Mouse (Mus musculus) heart, embryonic 15.5 days (tissue): ENCODE measurements around the gene Eed. TPM values are rescaled to one million over a fixed set of nuclear protein-coding genes. Genes with fewer than 3 reads are reported as not detected.
A peak's percentile ranks its signal among the peaks of the same experiment; 100 is the strongest.

Source experiments
- ATAC-seq: fragments of 200-750 bp; cut with Nextera tagmentation; replicated peaks from 2 replicates; pipeline ENCODE4 v1.8.0; 2017; ENCODE audit warnings: low read depth, moderate TSS enrichment; ENCODE audit not compliant: insufficient number of reproducible peaks, insufficient read depth, low FRiP score
- H3K27ac ChIP-seq: fragments of 300-500 bp; sonication (generic); 2 replicates; pipeline ENCODE4 v1.5.1; 2015; ENCODE audit warnings: mild to moderate bottlenecking, inconsistent platforms
- H3K27me3 ChIP-seq: fragments of 300-500 bp; sonication (generic); 2 replicates; pipeline ENCODE4 v1.6.1; 2015; ENCODE audit warnings: inconsistent platforms
- H3K36me3 ChIP-seq: fragments of 300-500 bp; sonication (generic); 2 replicates; pipeline ENCODE4 v1.6.1; 2015; ENCODE audit warnings: mild to moderate bottlenecking, inconsistent platforms
- H3K4me1 ChIP-seq: fragments of 300-500 bp; sonication (generic); replicated peaks from 2 replicates; pipeline ENCODE4 v1.6.1; 2015; ENCODE audit warnings: inconsistent platforms
- H3K4me2 ChIP-seq: fragments of 300-500 bp; sonication (generic); 2 replicates; pipeline ENCODE4 v1.6.1; 2015; ENCODE audit warnings: inconsistent platforms, mild to moderate bottlenecking, moderate library complexity
- H3K4me3 ChIP-seq: fragments of 300-500 bp; sonication (generic); 2 replicates; pipeline ENCODE4 v1.5.1; 2015; ENCODE audit warnings: mild to moderate bottlenecking, inconsistent platforms
- H3K9ac ChIP-seq: fragments of 300-500 bp; sonication (generic); 2 replicates; pipeline ENCODE4 v1.6.1; 2015; ENCODE audit warnings: mild to moderate bottlenecking, inconsistent platforms
- H3K9me3 ChIP-seq: fragments of 300-500 bp; sonication (generic); replicated peaks from 2 replicates; pipeline ENCODE4 v1.6.1; 2016; ENCODE audit warnings: inconsistent platforms
- WGBS: fragments of 180-500 bp; shearing (Covaris S2); methylation state at CpG from one replicate; pipeline ENCODE4 v1.1.7; 2015; ENCODE audit warnings: mixed read lengths; 5-methylcytosine and 5-hydroxymethylcytosine counted together
- polyA plus RNA-seq: library from polyadenylated mRNA; unstranded; fragments of >200 nt; fragmentation: Nextera tagmentation; extraction: Ambion mirVana; gene quantifications from 2 replicates; pipeline ENCODE4 v1.2.1, GENCODE M21; 2015

Eed gene
- polyA plus RNA-seq, 1 experiment from 2014 or later, result 41.4 TPM

GRCm38 (mm10) chr7:89980133-89980484 is 674 bp downstream of the Eed start:
- Histone ChIP-seq H3K36me3 (peaks cover 17% of the 10 kb centered on the region), H3K27ac (peak overlapping the region; percentile 100), H3K27me3 (no peaks in the 10 kb centered on the region), H3K9me3 (no peaks in the 10 kb centered on the region), H3K4me3 (peak overlapping the region; percentile 89), H3K4me1 (peaks cover 15% of the 10 kb centered on the region), H3K4me2 (peak overlapping the region; percentile 76), H3K9ac (peak overlapping the region; percentile 87)
- ATAC-seq, result no peak
- under 1% methylated on average over 31 of the region's 31 CpGs for WGBS

- Histone ChIP-seq H3K9ac (peak overlapping the region; percentile 87), H3K27me3 (no peaks in the 10 kb centered on the region), H3K4me1 (peaks cover 15% of the 10 kb centered on the region), H3K4me2 (peak overlapping the region; percentile 76), H3K27ac (peak overlapping the region; percentile 100), H3K36me3 (peaks cover 20% of the 10 kb centered on the region), H3K9me3 (no peaks in the 10 kb centered on the region), H3K4me3 (peak overlapping the region; percentile 89)
- 3% methylated on average over 23 of the region's 23 CpGs for WGBS
- ATAC-seq, result no peak
Measured at GRCm38 (mm10) chr7:89979432-89980130, 1.2 kb downstream of the Eed start.

DNA sequence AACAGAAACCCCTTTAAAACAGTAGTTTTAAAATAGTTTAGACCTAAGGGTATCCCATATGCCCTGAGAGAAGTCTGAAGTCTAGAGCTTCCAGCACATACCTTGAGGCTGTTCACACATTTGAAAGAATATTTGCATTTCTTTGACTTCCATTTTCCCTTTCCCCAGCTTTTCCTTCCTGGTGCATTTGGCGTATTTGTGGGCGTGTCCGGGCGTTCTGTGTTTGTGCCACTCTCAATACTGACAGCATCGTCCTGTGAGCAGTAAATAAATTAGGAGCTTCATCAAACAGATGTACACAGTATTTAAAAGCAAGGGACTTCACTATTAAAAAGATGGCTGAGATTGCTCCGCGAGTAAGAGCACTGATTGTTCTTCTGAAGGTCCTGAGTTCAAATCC is 4.0 kb downstream of the Eed start:
- no peak overlapping the region for H3K9ac ChIP-seq
- 94% methylated on average over 7 of the region's 7 CpGs for WGBS
- H3K4me2 ChIP-seq, result no peak overlapping the region
- peaks cover 13% of the 10 kb centered on the region for H3K4me1 ChIP-seq
- H3K9me3 ChIP-seq, result no peaks in the 10 kb centered on the region
- no peak overlapping the region for H3K27ac ChIP-seq
- H3K27me3 ChIP-seq, result no peaks in the 10 kb centered on the region
- H3K4me3 ChIP-seq, result no peak overlapping the region
- no peak for ATAC-seq
- peaks cover 38% of the 10 kb centered on the region for H3K36me3 ChIP-seq

DNA sequence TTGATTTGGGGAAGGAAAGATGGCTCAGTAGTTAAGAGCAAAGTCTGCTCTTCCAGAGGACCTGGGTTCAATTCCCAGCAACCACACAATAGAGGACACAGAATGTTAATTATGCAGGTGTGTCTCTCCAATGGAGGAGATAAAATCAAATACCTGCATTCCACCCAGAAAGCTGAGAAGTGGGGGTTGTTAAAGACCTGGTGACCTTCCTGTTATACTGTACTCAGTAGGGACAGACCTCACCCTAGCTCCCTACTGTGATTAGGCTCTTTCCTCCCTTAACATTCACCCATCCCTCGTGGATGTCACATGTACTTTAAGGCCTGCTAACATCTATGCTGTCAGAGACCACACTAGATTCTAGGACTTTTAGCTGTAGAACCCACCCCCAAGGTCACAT is 5.2 kb downstream of the Eed start:
- no peak overlapping the region for H3K4me2 ChIP-seq
- H3K9ac ChIP-seq, result no peak overlapping the region
- no peak overlapping the region for H3K4me3 ChIP-seq
- no peaks in the 10 kb centered on the region for H3K9me3 ChIP-seq
- H3K27ac ChIP-seq, result no peak overlapping the region
- peaks cover 9% of the 10 kb centered on the region for H3K4me1 ChIP-seq
- H3K27me3 ChIP-seq, result no peaks in the 10 kb centered on the region
- WGBS, result 84% methylated on average over 1 of the region's 1 CpGs
- no peak for ATAC-seq
- peaks cover 41% of the 10 kb centered on the region for H3K36me3 ChIP-seq

DNA sequence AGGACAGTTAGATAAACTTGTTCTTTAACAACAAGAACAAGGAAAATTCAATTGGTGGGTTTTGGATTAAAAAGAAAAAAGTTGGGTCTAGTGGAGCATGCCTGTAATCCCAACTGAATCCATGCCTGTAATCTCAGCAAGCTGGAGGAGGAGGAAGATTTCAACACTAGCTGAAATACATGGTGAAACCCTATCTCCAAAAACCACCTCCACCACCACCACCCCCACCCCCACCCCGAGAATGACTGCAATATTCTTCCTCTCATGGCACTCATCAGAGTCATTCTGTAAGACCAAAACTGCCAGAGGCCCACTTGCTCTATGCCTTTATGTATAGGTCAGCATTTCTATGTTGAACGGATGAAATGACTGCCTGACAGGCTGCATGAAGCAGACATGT is 13.5 kb downstream of the Eed start:
- ATAC-seq, result no peak
- Histone ChIP-seq H3K4me1 (no peaks in the 10 kb centered on the region), H3K9ac (no peak overlapping the region), H3K27me3 (no peaks in the 10 kb centered on the region), H3K36me3 (peaks cover 59% of the 10 kb centered on the region), H3K4me2 (no peak overlapping the region), H3K9me3 (no peaks in the 10 kb centered on the region), H3K27ac (no peak overlapping the region), H3K4me3 (no peak overlapping the region)
- WGBS, result 81% methylated on average over 2 of the region's 2 CpGs

DNA sequence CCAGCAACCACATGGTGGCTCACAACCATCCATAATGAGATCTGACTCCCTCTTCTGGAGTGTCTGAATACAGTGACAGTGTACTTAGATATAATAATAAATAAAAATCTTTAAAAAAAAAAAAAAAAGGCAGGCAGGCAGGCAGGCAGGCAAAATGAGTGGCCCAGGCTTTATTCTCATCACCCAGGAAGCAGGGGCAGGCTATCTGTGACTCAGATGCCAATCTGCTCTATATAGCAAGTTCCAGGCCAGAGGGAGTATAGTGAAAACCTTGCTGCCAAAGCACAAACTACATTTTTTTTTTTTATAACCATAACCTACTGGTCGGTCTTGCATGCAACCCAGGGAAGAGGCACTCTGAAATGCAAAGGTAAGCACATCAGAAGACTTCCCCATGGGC is 14.0 kb downstream of the Eed start:
- 85% methylated on average over 1 of the region's 1 CpGs for WGBS
- no peak for ATAC-seq
- H3K36me3 ChIP-seq, result peaks cover 57% of the 10 kb centered on the region
- no peak overlapping the region for H3K4me3 ChIP-seq
- no peak overlapping the region for H3K27ac ChIP-seq
- no peak overlapping the region for H3K9ac ChIP-seq
- no peaks in the 10 kb centered on the region for H3K9me3 ChIP-seq
- no peaks in the 10 kb centered on the region for H3K4me1 ChIP-seq
- H3K4me2 ChIP-seq, result no peak overlapping the region
- no peaks in the 10 kb centered on the region for H3K27me3 ChIP-seq

DNA sequence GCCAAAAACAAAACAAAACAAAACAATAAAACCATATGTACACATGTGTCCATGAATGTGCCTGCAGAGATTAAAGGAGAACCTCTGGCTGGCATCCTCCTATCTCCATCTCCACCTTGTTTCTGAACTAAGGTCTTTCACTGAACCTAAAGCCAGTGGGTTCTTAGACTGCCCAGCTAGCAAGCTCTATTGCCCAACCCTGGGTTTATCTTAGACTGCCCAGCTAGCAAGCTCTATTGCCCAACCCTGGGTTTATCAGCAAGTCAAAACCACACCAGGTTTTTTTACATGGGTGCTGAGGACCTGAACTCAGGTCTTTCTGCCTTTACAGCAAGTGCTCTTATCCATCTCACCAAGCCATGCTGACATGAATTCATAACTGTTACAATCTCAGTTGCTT is 17.6 kb downstream of the Eed start:
- no peak for ATAC-seq
- Histone ChIP-seq H3K9me3 (no peaks in the 10 kb centered on the region), H3K36me3 (peaks cover 52% of the 10 kb centered on the region), H3K4me2 (no peak overlapping the region), H3K4me1 (no peaks in the 10 kb centered on the region), H3K27ac (no peak overlapping the region), H3K4me3 (no peak overlapping the region), H3K27me3 (no peaks in the 10 kb centered on the region), H3K9ac (no peak overlapping the region)

DNA sequence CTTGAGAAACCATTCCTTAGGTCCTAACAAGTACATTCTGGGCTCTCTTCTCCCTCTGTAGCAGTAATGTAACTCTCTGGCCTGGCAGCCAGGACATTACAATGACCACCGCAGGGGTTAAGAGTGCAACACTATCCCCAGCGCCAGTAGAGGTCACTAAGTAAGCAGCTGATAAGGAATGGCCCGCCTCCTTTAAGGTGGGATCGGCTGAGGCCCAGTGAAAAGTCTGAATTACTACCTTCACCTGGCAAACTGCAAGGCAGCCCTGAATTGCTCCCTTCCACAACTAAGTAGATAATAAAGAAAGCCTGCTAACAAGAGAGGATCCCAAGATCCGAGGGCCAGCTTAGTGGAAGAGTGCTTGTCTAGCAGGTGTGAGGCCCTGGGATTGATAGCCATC is 23.5 kb downstream of the Eed start:
- H3K9me3 ChIP-seq, result no peaks in the 10 kb centered on the region
- peaks cover 50% of the 10 kb centered on the region for H3K36me3 ChIP-seq
- H3K4me3 ChIP-seq, result no peak overlapping the region
- 26% methylated on average over 5 of the region's 5 CpGs for WGBS
- no peak overlapping the region for H3K27ac ChIP-seq
- no peak for ATAC-seq
- H3K9ac ChIP-seq, result no peak overlapping the region
- H3K4me2 ChIP-seq, result no peak overlapping the region
- H3K27me3 ChIP-seq, result no peaks in the 10 kb centered on the region
- H3K4me1 ChIP-seq, result no peaks in the 10 kb centered on the region; the same call in 1 of the 2 replicates

DNA sequence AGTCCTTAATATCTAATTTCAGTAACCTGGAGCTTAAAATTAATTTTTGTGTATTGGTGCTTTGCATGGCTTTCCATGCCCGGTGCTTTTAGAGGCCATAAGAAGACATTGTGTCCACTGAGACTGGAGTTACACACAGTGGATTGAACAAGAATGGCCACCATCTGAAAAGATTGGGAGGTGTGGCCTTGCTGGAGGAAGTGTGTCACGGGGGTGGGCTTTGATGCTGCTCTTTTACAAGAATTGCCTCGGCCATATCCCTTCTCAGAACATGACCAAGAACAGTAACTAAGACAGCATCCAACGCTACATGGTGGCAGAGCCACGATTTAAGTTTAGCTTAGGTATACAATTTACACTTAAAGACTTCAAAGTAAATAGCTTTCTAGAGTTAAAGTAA is 26.5 kb downstream of the Eed start:
- Histone ChIP-seq H3K27ac (no peak overlapping the region), H3K4me3 (no peak overlapping the region), H3K4me2 (no peak overlapping the region), H3K27me3 (no peaks in the 10 kb centered on the region), H3K36me3 (peaks cover 37% of the 10 kb centered on the region), H3K9me3 (0 out of 2 replicates have a peak, but pooled peaks cover 2% of the 10 kb centered on the region), H3K9ac (no peak overlapping the region), H3K4me1 (no peaks in the 10 kb centered on the region; the same call in 1 of the 2 replicates)
- ATAC-seq, result no peak
- WGBS, result 80% methylated on average over 5 of the region's 5 CpGs

- no peak overlapping the region for H3K4me3 ChIP-seq
- no peak overlapping the region for H3K4me2 ChIP-seq
- H3K36me3 ChIP-seq, result 0 out of 2 replicates have a peak, but pooled peaks cover 9% of the 10 kb centered on the region
- ATAC-seq, result no peak
- no peak overlapping the region for H3K9ac ChIP-seq
- H3K4me1 ChIP-seq, result no peaks in the 10 kb centered on the region
- no peaks in the 10 kb centered on the region for H3K27me3 ChIP-seq
- WGBS, result 58% methylated on average over 4 of the region's 4 CpGs
- no peak overlapping the region for H3K27ac ChIP-seq
- 0 out of 2 replicates have a peak, but pooled peaks cover 3% of the 10 kb centered on the region for H3K9me3 ChIP-seq
Measured at GRCm38 (mm10) chr7:89949403-89949802, 31.4 kb downstream of the Eed start.

GRCm38 (mm10) chr7:89948026-89948425 is 32.8 kb downstream of the Eed start:
- Histone ChIP-seq H3K4me1 (no peaks in the 10 kb centered on the region), H3K4me2 (no peak overlapping the region)

More at GRCm38 (mm10) chr7:89948026-89948425, 32.8 kb downstream of the Eed start:
- WGBS, result 67% methylated on average over 7 of the region's 7 CpGs
- ATAC-seq, result no peak
- no peak overlapping the region for H3K9ac ChIP-seq
- H3K4me3 ChIP-seq, result no peak overlapping the region
- no peaks in the 10 kb centered on the region for H3K36me3 ChIP-seq
- no peaks in the 10 kb centered on the region for H3K27me3 ChIP-seq
- 0 out of 2 replicates have a peak, but pooled peaks cover 3% of the 10 kb centered on the region for H3K9me3 ChIP-seq
- no peak overlapping the region for H3K27ac ChIP-seq
